Mouse (Mus musculus) CD4-positive naive resting alpha-beta T cell, adult 57 days (primary cell): ENCODE data around the gene Ccdc93. TPM values are rescaled to one million over a fixed set of nuclear protein-coding genes. Genes with fewer than 3 reads are reported as not detected.

Experiments
- total RNA-seq: library from RNA; stranded (reverse); gene quantifications from one replicate; pipeline ENCODE4 v1.2.4, GENCODE M21; 2023

The Ccdc93 gene
- total RNA-seq = 36.5 TPM

GRCm38 (mm10) chr1:121430938-121431928 is at the start of gene Ccdc93:
TSS of gene Ccdc93 (plus strand) at chr1:121431049.

DNA sequence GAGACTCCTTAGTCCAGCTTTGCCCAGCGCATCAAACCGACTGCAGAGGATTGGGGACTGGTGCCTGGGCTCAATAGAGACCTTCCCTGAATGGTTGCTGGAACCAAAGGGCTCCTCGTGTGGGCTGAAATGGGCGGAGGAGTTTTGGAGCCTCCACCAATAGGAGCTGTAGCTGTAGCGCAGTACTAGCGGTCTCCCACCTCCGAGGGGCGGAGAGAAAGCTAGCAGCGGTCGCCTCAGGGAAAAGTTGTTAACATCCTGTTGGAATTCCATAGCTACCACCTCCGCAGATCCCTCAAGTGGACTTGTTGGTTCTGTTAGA is 97.5 kb downstream of the Ccdc93 start, which contains the start of gene Htr5b:
Gene Htr5b, minus strand, starts transcription at position 67 of the 322 bp plus-strand sequence.

Other genes starting within 250 kb of the Ccdc93 start
- gene Insig2, start 98.5 kb upstream of the Ccdc93 start, total RNA-seq = 20.6 TPM
- gene Htr5b, start 97.4 kb downstream of the Ccdc93 start, total RNA-seq = not detected
- 76.0 TPM for gene Ddx18, start 136.9 kb downstream of the Ccdc93 start, total RNA-seq